Mouse (Mus musculus) small intestine, adult 2 months (tissue): Measurements from ENCODE around the gene Ahcyl1. TPM values are rescaled to one million over a fixed set of nuclear protein-coding genes. Genes with fewer than 3 reads are reported as not detected.
A peak's percentile ranks its signal among the peaks of the same experiment; 100 is the strongest.

Experiments
- H3K27ac ChIP-seq: fragments of 200-500 bp; 2 replicates; pipeline ENCODE4 v1.5.1; 2012; ENCODE audit warnings: low read depth, low read length, control low read depth, inconsistent platforms; ENCODE audit not compliant: insufficient read depth
- H3K27me3 ChIP-seq: fragments of 200-500 bp; 2 replicates; pipeline ENCODE4 v1.6.1; 2012; ENCODE audit warnings: mild to moderate bottlenecking, moderate library complexity, low read length, inconsistent platforms; ENCODE audit not compliant: control insufficient read depth, insufficient read depth
- H3K36me3 ChIP-seq: fragments of 200-500 bp; 2 replicates; pipeline ENCODE4 v1.6.1; 2012; ENCODE audit warnings: mild to moderate bottlenecking, low read length, control low read depth, inconsistent platforms; ENCODE audit not compliant: control insufficient read depth, insufficient read depth
- H3K4me1 ChIP-seq: fragments of 200-500 bp; 2 replicates; pipeline ENCODE4 v1.6.1; 2012; ENCODE audit warnings: low read length, inconsistent platforms, mixed read lengths; ENCODE audit not compliant: control insufficient read depth, insufficient read depth, insufficient read length
- H3K4me3 ChIP-seq: fragments of 200-500 bp; 2 replicates; pipeline ENCODE4 v1.5.1; 2012; ENCODE audit warnings: low read depth, mild to moderate bottlenecking, control low read depth, inconsistent platforms, low read length, moderate library complexity
- CTCF ChIP-seq: fragments of 200-500 bp; IDR thresholded peaks from 2 replicates; pipeline ENCODE4 v1.5.1; 2012; ENCODE audit warnings: low read depth, mild to moderate bottlenecking, control low read depth, inconsistent platforms, low read length, moderate library complexity, mixed read lengths; ENCODE audit not compliant: insufficient replicate concordance, insufficient read length; ENCODE audit errors: extremely low read depth
- POLR2A ChIP-seq: fragments of 200-500 bp; IDR thresholded peaks from 2 replicates; pipeline ENCODE4 v1.6.1; 2012; ENCODE audit warnings: low read depth, mild to moderate bottlenecking, control low read depth, inconsistent platforms, low read length, moderate library complexity
- WGBS: fragments of 180-500 bp; shearing (Covaris S2); methylation state at CpG from one replicate; pipeline ENCODE4 v1.1.7; 2018; 5-methylcytosine and 5-hydroxymethylcytosine counted together
- polyA plus RNA-seq: library from polyadenylated mRNA; depleted of rRNA; stranded (reverse); fragments of >200 nt; gene quantifications from 2 replicates; pipeline ENCODE4 v1.2.3, GENCODE M21; 2012

Ahcyl1 gene
- polyA plus RNA-seq, 1 experiment: 31.6 TPM

- no peak overlapping the region for H3K4me3 ChIP-seq
- no peak overlapping the region for H3K27ac ChIP-seq
- TF ChIP-seq POLR2A (no peak), CTCF (no peak)
- peaks cover 3% of the 10 kb centered on the region; the same call in 1 of the 2 replicates for H3K4me1 ChIP-seq
- H3K27me3 ChIP-seq: no peaks in the 10 kb centered on the region
- no peaks in the 10 kb centered on the region for H3K36me3 ChIP-seq
- WGBS: 75% methylated on average over 8 of the region's 8 CpGs
These were observed 60.5 kb downstream of the Ahcyl1 start for GRCm38 (mm10) chr3:107635836-107636235.

- Histone ChIP-seq H3K27me3 (no peaks in the 10 kb centered on the region), H3K27ac (no peak overlapping the region), H3K4me1 (peaks cover 3% of the 10 kb centered on the region; the same call in 1 of the 2 replicates), H3K36me3 (no peaks in the 10 kb centered on the region), H3K4me3 (no peak overlapping the region)
- TF ChIP-seq CTCF: no peak
- TF ChIP-seq POLR2A: no peak
- 92% methylated on average over 9 of the region's 9 CpGs for WGBS
These were observed 62.5 kb downstream of the Ahcyl1 start for GRCm38 (mm10) chr3:107633906-107634305.

GRCm38 (mm10) chr3:107632786-107633185 is 63.6 kb downstream of the Ahcyl1 start:
- H3K4me3 ChIP-seq: no peak overlapping the region
- peaks cover 3% of the 10 kb centered on the region; the same call in 1 of the 2 replicates for H3K4me1 ChIP-seq
- H3K36me3 ChIP-seq: no peaks in the 10 kb centered on the region
- no peak for TF ChIP-seq CTCF
- H3K27me3 ChIP-seq: no peaks in the 10 kb centered on the region
- WGBS: 96% methylated on average over 4 of the region's 4 CpGs
- H3K27ac ChIP-seq: no peak overlapping the region

GRCm38 (mm10) chr3:107631523-107631958 is 64.8 kb downstream of the Ahcyl1 start, which contains the start of gene Strip1:
Strip1 (minus strand) TSS chr3:107631694.
- Histone ChIP-seq H3K36me3 (peaks cover 11% of the 10 kb centered on the region), H3K27ac (peak within 1 kb of the TSS; percentile 77), H3K27me3 (no peaks in the 10 kb centered on the region), H3K4me1 (no peaks in the 10 kb centered on the region), H3K4me3 (peak within 1 kb of the TSS; percentile 91)
- under 1% methylated on average over 35 of the region's 35 CpGs for WGBS
- peak; percentile 41; the same call in 1 of the 2 replicates for TF ChIP-seq POLR2A
- TF ChIP-seq CTCF: no peak

- peak within 1 kb of the TSS; percentile 77 for H3K27ac ChIP-seq
- WGBS: under 1% methylated on average over 48 of the region's 48 CpGs
- H3K4me1 ChIP-seq: no peaks in the 10 kb centered on the region
- TF ChIP-seq CTCF: no peak
- TF ChIP-seq POLR2A: 0 out of 2 replicates have a peak, but pooled peaks have one; percentile 13
- H3K27me3 ChIP-seq: no peaks in the 10 kb centered on the region
- peaks cover 16% of the 10 kb centered on the region for H3K36me3 ChIP-seq
- H3K4me3 ChIP-seq: peak within 1 kb of the TSS; percentile 91
These were observed 65.5 kb downstream of the Ahcyl1 start, which contains the start of gene Gm10961 for GRCm38 (mm10) chr3:107630682-107631522. Gm10961 (plus strand) TSS chr3:107631322.

GRCm38 (mm10) chr3:107629411-107629810 is 66.9 kb downstream of the Ahcyl1 start:
- 83% methylated on average over 4 of the region's 4 CpGs for WGBS

GRCm38 (mm10) chr3:107628551-107628950 is 67.8 kb downstream of the Ahcyl1 start:
- H3K27ac ChIP-seq: no peak overlapping the region
- TF ChIP-seq CTCF (no peak), POLR2A (no peak)
- no peak overlapping the region for H3K4me3 ChIP-seq
- peaks cover 32% of the 10 kb centered on the region for H3K36me3 ChIP-seq
- H3K27me3 ChIP-seq: no peaks in the 10 kb centered on the region
- WGBS: 91% methylated on average over 2 of the region's 2 CpGs
- H3K4me1 ChIP-seq: no peaks in the 10 kb centered on the region

More at GRCm38 (mm10) chr3:107629411-107629810, 66.9 kb downstream of the Ahcyl1 start:
- Histone ChIP-seq H3K4me3 (no peak overlapping the region), H3K27me3 (no peaks in the 10 kb centered on the region), H3K36me3 (peaks cover 26% of the 10 kb centered on the region), H3K27ac (no peak overlapping the region), H3K4me1 (no peaks in the 10 kb centered on the region)
- TF ChIP-seq CTCF (no peak), POLR2A (no peak)
